Comparison of ENCODE assay signal across 27 mouse cellular contexts in the genomic region with DNA sequence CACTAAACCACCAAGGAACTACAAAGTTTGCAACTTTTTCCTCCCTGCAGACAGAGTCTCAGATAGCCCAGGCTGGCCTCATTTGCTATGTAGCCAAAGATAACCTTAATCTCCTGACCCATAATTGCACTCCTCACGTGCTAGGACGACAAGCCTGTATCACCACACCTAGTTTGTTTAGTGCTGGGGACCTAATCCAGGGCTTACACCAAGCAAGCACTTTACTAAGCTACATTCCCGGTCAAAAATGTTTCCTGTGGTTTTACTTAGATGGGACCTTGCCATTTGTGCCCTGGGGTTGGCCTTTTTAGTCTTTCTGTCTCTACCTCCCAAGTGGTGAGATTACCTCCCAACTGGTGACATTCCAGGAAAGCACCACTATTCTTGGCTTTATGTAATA. TPM values are rescaled to one million over a fixed set of nuclear protein-coding genes. Genes with fewer than 3 reads are reported as not detected.
DNase-seq lines count a peak whose midpoint lies in the region; ATAC-seq lines count a peak whose summit lies in the region.
"Had no signal": no experiment of that assay in that cellular context is flagged by ENCODE, and none has a peak within 500 bp of the region (broad histone marks: within the 10 kb centered on the region; RNA-seq: fewer than 3 reads in every experiment).

No protein-coding gene starts in this region.

- WGBS in midbrain, embryonic 13.5 days = 76% methylated on average over 3 of the region's 3 CpGs
- WGBS in midbrain, embryonic 14.5 days = 68% methylated on average over 3 of the region's 3 CpGs
- 45% methylated on average over 3 of the region's 3 CpGs for WGBS in limb, embryonic 15.5 days

- no peaks in the 10 kb centered on the region for H3K27me3 ChIP-seq in midbrain, embryonic 13.5 days
- no peaks in the 10 kb centered on the region for H3K27me3 ChIP-seq in midbrain, embryonic 14.5 days (ENCODE audit: control insufficient read depth, insufficient read depth, low read length)
- no peaks in the 10 kb centered on the region for H3K27me3 ChIP-seq in limb, embryonic 15.5 days
- H3K27me3 ChIP-seq: embryonic facial prominence, embryonic 13.5 days; forebrain, embryonic 13.5 days; heart, embryonic 15.5 days; Patski had no signal

- 0 out of 2 replicates have a peak overlapping the region, but pooled peaks have one; percentile 19 for H3K27ac ChIP-seq in midbrain, embryonic 13.5 days
- H3K27ac ChIP-seq in midbrain, embryonic 14.5 days (replicated peaks; ENCODE audit: low read depth, low read length) = no peak overlapping the region
- peak overlapping the region; percentile 62 for H3K27ac ChIP-seq in limb, embryonic 15.5 days
- H3K27ac ChIP-seq: embryonic facial prominence, embryonic 13.5 days; forebrain, embryonic 13.5 days; heart, embryonic 10.5 days; heart, embryonic 15.5 days; hindbrain, embryonic 10.5 days; hindbrain, embryonic 14.5 days had no signal

- H3K4me3 ChIP-seq in midbrain, embryonic 13.5 days (replicated peaks) = no peak overlapping the region
- no peak overlapping the region for H3K4me3 ChIP-seq in midbrain, embryonic 14.5 days (replicated peaks; ENCODE audit: low read depth, low read length)
- no peak overlapping the region for H3K4me3 ChIP-seq in limb, embryonic 15.5 days
- H3K4me3 ChIP-seq: embryonic facial prominence, embryonic 13.5 days; forebrain, embryonic 13.5 days; heart, embryonic 10.5 days; heart, embryonic 15.5 days; hindbrain, embryonic 10.5 days had no signal

- no peak overlapping the region for H3K9ac ChIP-seq in midbrain, embryonic 13.5 days (replicated peaks)
- H3K9ac ChIP-seq in midbrain, embryonic 14.5 days (replicated peaks; ENCODE audit: low read length) = no peak overlapping the region
- no peak overlapping the region for H3K9ac ChIP-seq in limb, embryonic 15.5 days
- H3K9ac ChIP-seq: embryonic facial prominence, embryonic 13.5 days; forebrain, embryonic 13.5 days; forebrain, postnatal 0 days; heart, embryonic 15.5 days; hindbrain, embryonic 14.5 days had no signal

- H3K4me2 ChIP-seq in midbrain, embryonic 13.5 days (replicated peaks) = no peak overlapping the region
- no peak overlapping the region for H3K4me2 ChIP-seq in midbrain, embryonic 14.5 days (ENCODE audit: low read length)
- H3K4me2 ChIP-seq in limb, embryonic 15.5 days = no peak overlapping the region
- H3K4me2 ChIP-seq: embryonic facial prominence, embryonic 13.5 days; forebrain, embryonic 13.5 days; heart, embryonic 15.5 days; hindbrain, embryonic 14.5 days had no signal

- H3K9me3 ChIP-seq in midbrain, embryonic 13.5 days = no peaks in the 10 kb centered on the region
- H3K9me3 ChIP-seq in midbrain, embryonic 14.5 days (ENCODE audit: control insufficient read depth, low read length) = no peaks in the 10 kb centered on the region
- H3K9me3 ChIP-seq in limb, embryonic 15.5 days = no peaks in the 10 kb centered on the region
- H3K9me3 ChIP-seq: embryonic facial prominence, embryonic 13.5 days; forebrain, embryonic 13.5 days; G1E; heart, embryonic 10.5 days; heart, embryonic 15.5 days; hindbrain, embryonic 10.5 days had no signal

- peaks cover 24% of the 10 kb centered on the region for H3K36me3 ChIP-seq in midbrain, embryonic 13.5 days
- H3K36me3 ChIP-seq in midbrain, embryonic 14.5 days (ENCODE audit: control insufficient read depth, insufficient read depth, low read length) = peaks cover 28% of the 10 kb centered on the region
- peaks cover 12% of the 10 kb centered on the region for H3K36me3 ChIP-seq in limb, embryonic 15.5 days

- no peak for ATAC-seq in midbrain, embryonic 13.5 days
- no peak for ATAC-seq in midbrain, embryonic 14.5 days (ENCODE audit: low FRiP score, low TSS enrichment)
- ATAC-seq in limb, embryonic 15.5 days (ENCODE audit: insufficient number of reproducible peaks, low FRiP score, low TSS enrichment, low read depth) = no peak
- ATAC-seq: activated CD4-positive, CD25-positive, alpha-beta regulatory T cell, adult 4 months; CD4-positive, CD25-positive, alpha-beta regulatory T cell, adult 4 months; forebrain, embryonic 13.5 days; forebrain, postnatal 0 days; Patski had no signal

- H3K4me1 ChIP-seq in midbrain, embryonic 13.5 days (replicated peaks) = no peaks in the 10 kb centered on the region
- no peaks in the 10 kb centered on the region for H3K4me1 ChIP-seq in midbrain, embryonic 14.5 days (ENCODE audit: control insufficient read depth, insufficient read depth, low read length)
- peaks cover 11% of the 10 kb centered on the region for H3K4me1 ChIP-seq in limb, embryonic 15.5 days
- H3K4me1 ChIP-seq: forebrain, embryonic 13.5 days; heart, embryonic 15.5 days; hindbrain, embryonic 10.5 days had no signal

- peak; percentile 60 for DNase-seq in heart, adult 11 months
- DNase-seq in heart, postnatal 4 days = no peak
- DNase-seq in midbrain, embryonic 14.5 days = no peak
- DNase-seq in neural tube, embryonic 10.5 days (ENCODE audit: extremely low spot score, low spot score) = no peak
- no peak for DNase-seq in lung, adult 18-20 months
- DNase-seq: adrenal gland, postnatal 14 days; B cell, adult 2 months; cerebellum, adult 18-20 months; cerebellum, adult 9-11 months; cerebellum, postnatal 36 days; forebrain, postnatal 0 days; gastrocnemius, postnatal 25 days; heart, postnatal 14 days had no signal

RNA-seq across cellular contexts. Expression of a gene that starts 14.7 kb away (rescaled TPM):
- total RNA-seq in heart, postnatal 4 days (2021) = 100 to 1,000 TPM; 646 to 668 TPM
- polyA plus RNA-seq in midbrain, embryonic 13.5 days (2015; fragmentation: Nextera tagmentation; extraction: Ambion mirVana) = 2,073 and 2,164 TPM in 2 replicates
- 859 and 918 TPM in 2 replicates for polyA plus RNA-seq in midbrain, embryonic 14.5 days (2014; fragmentation: Nextera tagmentation; extraction: Ambion mirVana)
- 1,549 and 1,691 TPM in 2 replicates for polyA plus RNA-seq in limb, embryonic 15.5 days (2015; fragmentation: Nextera tagmentation; extraction: Ambion mirVana)

RNA-seq across cellular contexts. Expression of a gene that starts 15.2 kb away (rescaled TPM):
- 100 to 1,000 TPM; 172 to 178 TPM for total RNA-seq in heart, postnatal 4 days (2021)
- 593 and 670 TPM in 2 replicates for polyA plus RNA-seq in midbrain, embryonic 13.5 days (2015; fragmentation: Nextera tagmentation; extraction: Ambion mirVana)
- 518 and 525 TPM in 2 replicates for polyA plus RNA-seq in midbrain, embryonic 14.5 days (2014; fragmentation: Nextera tagmentation; extraction: Ambion mirVana)
- 369 and 396 TPM in 2 replicates for polyA plus RNA-seq in limb, embryonic 15.5 days (2015; fragmentation: Nextera tagmentation; extraction: Ambion mirVana)

RNA-seq across cellular contexts. Expression of a gene that starts 22.5 kb away (rescaled TPM):
- 1 to 10 TPM; 1.1 to 2.2 TPM for total RNA-seq in heart, postnatal 4 days (2021)
- 4.6 and 6.4 TPM in 2 replicates for polyA plus RNA-seq in midbrain, embryonic 13.5 days (2015; fragmentation: Nextera tagmentation; extraction: Ambion mirVana)
- 8.2 and 9.0 TPM in 2 replicates for polyA plus RNA-seq in midbrain, embryonic 14.5 days (2014; fragmentation: Nextera tagmentation; extraction: Ambion mirVana)
- polyA plus RNA-seq in limb, embryonic 15.5 days (2015; fragmentation: Nextera tagmentation; extraction: Ambion mirVana) = 3.9 and 5.9 TPM in 2 replicates
- total RNA-seq: gastrocnemius, adult 18-20 months; gastrocnemius, postnatal 25 days; granulocyte monocyte progenitor cell, adult 5-6 weeks had no signal
- polyA plus RNA-seq: G1E had no signal
